Mouse (Mus musculus) intestine, embryonic 14.5 days (tissue): ENCODE data around the gene Faap20. TPM values are rescaled to one million over a fixed set of nuclear protein-coding genes. Genes with fewer than 3 reads are reported as not detected.
"Not testable (repeated sequence)": the region's sequence is repeated elsewhere in the genome, so short reads cannot be mapped to it uniquely, and the experiment has no call there.

ENCODE experiments used
- ATAC-seq: fragments of 200-750 bp; cut with Nextera tagmentation; replicated peaks from 2 replicates; pipeline ENCODE4 v1.8.0; 2017; ENCODE audit warnings: low read depth, moderate number of reproducible peaks, moderate TSS enrichment, moderate library complexity; ENCODE audit not compliant: low FRiP score, low TSS enrichment
- DNase-seq: peaks from one replicate; pipeline ENCODE4 v3.0.0-alpha.2; 2018; ENCODE audit warnings: low spot score
- H3K27ac ChIP-seq: fragments of 300-500 bp; sonication (generic); 2 replicates; pipeline ENCODE4 v1.5.1; 2014; ENCODE audit warnings: low read depth, mild to moderate bottlenecking, control low read depth
- H3K27me3 ChIP-seq: fragments of 300-500 bp; sonication (generic); replicated peaks from 2 replicates; pipeline ENCODE4 v1.6.1; 2014; ENCODE audit warnings: low read length, control low read depth; ENCODE audit not compliant: control insufficient read depth, insufficient read depth
- H3K36me3 ChIP-seq: fragments of 300-500 bp; sonication (generic); 2 replicates; pipeline ENCODE4 v1.6.1; 2014; ENCODE audit warnings: low read length, control low read depth; ENCODE audit not compliant: control insufficient read depth, insufficient read depth
- H3K4me1 ChIP-seq: fragments of 300-500 bp; sonication (generic); replicated peaks from 2 replicates; pipeline ENCODE4 v1.6.1; 2014; ENCODE audit warnings: low read length, control low read depth, mixed read lengths; ENCODE audit not compliant: control insufficient read depth, insufficient read depth
- H3K4me2 ChIP-seq: fragments of 300-500 bp; sonication (generic); 2 replicates; pipeline ENCODE4 v1.6.1; 2014; ENCODE audit warnings: low read length
- H3K4me3 ChIP-seq: fragments of 300-500 bp; sonication (generic); 2 replicates; pipeline ENCODE4 v1.5.1; 2014; ENCODE audit warnings: low read depth, low read length, control low read depth, mixed read lengths
- H3K9ac ChIP-seq: fragments of 300-500 bp; sonication (generic); 2 replicates; pipeline ENCODE4 v1.6.1; 2014; ENCODE audit warnings: mild to moderate bottlenecking, low read length
- H3K9me3 ChIP-seq: fragments of 300-500 bp; sonication (generic); 2 replicates; pipeline ENCODE4 v1.6.1; 2016; ENCODE audit warnings: low read length, control low read depth; ENCODE audit not compliant: control insufficient read depth
- WGBS: fragments of 180-500 bp; shearing (Covaris S2); extraction: QIAGEN DNeasy Blood & Tissue Kit; methylation state at CpG from one replicate; pipeline ENCODE4 v1.1.7; 2014; 5-methylcytosine and 5-hydroxymethylcytosine counted together
- polyA plus RNA-seq: library from polyadenylated mRNA; unstranded; fragments of >200 nt; fragmentation: Nextera tagmentation; extraction: Ambion mirVana; gene quantifications from 2 replicates; pipeline ENCODE4 v1.2.1, GENCODE M21; 2014

Faap20 gene
- polyA plus RNA-seq, 1 experiment from 2014 or later, result 81.2 TPM

DNA sequence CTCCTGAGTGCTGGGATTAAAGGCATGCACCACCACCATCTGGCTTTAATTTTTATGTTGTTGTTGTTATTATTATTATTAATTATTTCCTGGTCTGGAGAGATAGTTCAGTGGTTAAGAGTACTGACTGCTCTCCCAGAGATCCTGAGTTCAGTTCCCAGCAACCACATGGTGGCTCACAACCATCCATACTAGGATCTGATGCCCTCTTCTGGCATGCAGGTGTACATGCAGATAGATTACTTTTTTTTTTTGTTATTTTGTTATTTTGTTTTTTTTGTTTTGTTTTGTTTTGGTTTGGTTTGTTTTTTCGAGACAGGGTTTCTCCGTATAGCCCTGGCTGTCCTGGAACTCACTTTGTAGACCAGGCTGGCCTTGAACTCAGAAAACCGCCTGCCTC, 1.5 kb upstream of the Faap20 start:
- H3K27ac ChIP-seq, DNase-seq, H3K4me3 ChIP-seq, H3K27me3 ChIP-seq, H3K9me3 ChIP-seq, ATAC-seq, H3K4me2 ChIP-seq, H3K36me3 ChIP-seq, H3K9ac ChIP-seq: not testable (repeated sequence)
- H3K4me1 ChIP-seq, result peaks cover 14% of the 10 kb centered on the region
- WGBS, result 97% methylated on average over 3 of the region's 3 CpGs

DNA sequence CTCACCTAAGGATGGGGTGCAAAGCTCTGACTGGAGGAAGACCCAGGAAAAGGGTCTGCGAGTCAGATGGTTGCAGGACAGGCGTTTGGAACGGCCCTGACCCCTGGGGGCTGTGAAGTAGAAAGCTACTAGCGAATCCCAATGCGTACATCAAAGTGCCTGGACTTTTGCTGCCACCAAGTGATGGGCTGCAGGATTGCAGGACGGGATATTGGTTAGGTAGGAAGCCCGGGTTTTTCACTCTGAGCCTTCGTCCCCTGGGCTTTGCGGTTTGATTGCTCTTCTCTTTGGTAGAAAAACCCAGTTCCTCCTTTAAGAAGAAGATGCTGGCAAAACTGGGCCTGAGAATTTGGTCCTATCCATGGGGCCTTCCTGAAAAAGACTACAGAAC, 350 bp upstream of the Faap20 start:
- WGBS, result 0% methylated on average over 9 of the region's 9 CpGs

DNA sequence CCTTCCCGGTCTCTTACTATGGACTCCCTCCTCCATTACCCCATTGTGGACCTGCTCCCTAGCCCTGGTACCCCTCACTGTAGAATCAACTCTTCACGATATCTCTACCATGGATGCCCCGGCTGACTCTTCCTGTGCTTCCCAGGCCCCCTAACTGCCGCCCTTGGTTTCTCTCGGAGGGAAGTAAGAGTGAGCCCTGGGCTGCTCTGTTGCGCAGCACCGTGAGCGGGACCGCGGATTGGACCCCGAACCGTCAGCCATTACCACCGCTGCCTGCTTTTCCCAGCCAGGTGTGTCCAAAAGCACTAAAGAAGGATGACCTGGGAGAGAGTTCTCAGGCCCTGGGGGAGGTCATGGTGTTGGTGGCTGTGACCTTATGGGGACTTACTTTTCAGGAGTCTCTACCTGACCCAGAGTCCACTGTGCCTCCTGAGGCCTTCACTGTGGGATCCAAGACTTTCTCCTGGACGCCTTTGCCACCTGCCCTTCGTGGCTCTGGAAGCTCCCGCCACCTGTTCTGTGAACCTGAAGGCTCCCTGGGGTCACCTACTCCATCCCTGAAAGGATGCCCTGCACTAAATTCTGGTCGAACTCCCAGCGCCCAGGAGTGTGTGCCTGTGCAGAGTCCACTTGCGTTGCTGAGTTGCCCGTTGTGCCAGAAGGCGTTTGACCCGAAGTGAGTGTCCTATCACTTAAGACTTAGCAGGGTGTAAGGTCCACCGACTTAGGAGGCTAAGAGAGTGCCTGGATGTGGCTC, 937 bp downstream of the Faap20 start:
- peak; percentile 26 for ATAC-seq
- peak overlapping the region; percentile 67 for H3K4me2 ChIP-seq
- H3K9me3 ChIP-seq, result 0 out of 2 replicates have a peak, but pooled peaks cover 3% of the 10 kb centered on the region
- peaks cover 14% of the 10 kb centered on the region for H3K4me1 ChIP-seq
- peak; percentile 63 for DNase-seq
- peak overlapping the region; percentile 56 for H3K4me3 ChIP-seq
- no peaks in the 10 kb centered on the region for H3K27me3 ChIP-seq
- WGBS, result 6% methylated on average over 23 of the region's 23 CpGs
- peak overlapping the region; percentile 98 for H3K27ac ChIP-seq
- H3K36me3 ChIP-seq, result 0 out of 2 replicates have a peak, but pooled peaks cover 5% of the 10 kb centered on the region
- H3K9ac ChIP-seq, result peak overlapping the region; percentile 59

More for the DNA sequence above, 350 bp upstream of the Faap20 start:
- Histone ChIP-seq H3K36me3 (0 out of 2 replicates have a peak, but pooled peaks cover 4% of the 10 kb centered on the region), H3K4me1 (peaks cover 14% of the 10 kb centered on the region), H3K27me3 (no peaks in the 10 kb centered on the region), H3K4me3 (peak overlapping the region; percentile 56), H3K4me2 (peak overlapping the region; percentile 67), H3K27ac (peak overlapping the region; percentile 98), H3K9ac (peak overlapping the region; percentile 59), H3K9me3 (0 out of 2 replicates have a peak, but pooled peaks cover 3% of the 10 kb centered on the region)
- peak; percentile 67 for ATAC-seq
- DNase-seq, result peak; percentile 99

DNA sequence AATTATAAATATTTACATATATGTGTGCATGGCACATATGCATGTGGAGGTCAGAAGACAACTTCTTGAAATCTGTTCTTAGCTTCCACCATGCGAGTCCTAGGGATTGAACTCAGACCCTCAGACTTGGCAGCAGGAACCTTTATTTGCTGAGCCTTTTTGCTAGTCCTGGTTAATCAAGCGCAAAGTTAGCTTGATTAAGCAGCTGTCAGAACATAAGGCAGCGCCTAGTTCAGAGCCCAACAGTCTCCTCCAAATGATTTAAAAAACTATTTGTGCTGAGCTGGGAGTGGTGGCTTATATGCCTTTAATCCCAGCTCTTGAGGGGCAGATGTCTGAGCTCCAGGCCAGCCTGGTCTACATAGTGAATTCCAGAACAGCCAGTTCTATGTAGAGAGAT, 1.5 kb downstream of the Faap20 start:
- peak overlapping the region; percentile 56 for H3K4me3 ChIP-seq
- WGBS, result 47% methylated on average over 3 of the region's 3 CpGs
- peaks cover 14% of the 10 kb centered on the region for H3K4me1 ChIP-seq
- H3K9me3 ChIP-seq, result 0 out of 2 replicates have a peak, but pooled peaks cover 3% of the 10 kb centered on the region
- no peak overlapping the region; the same call in 1 of the 2 replicates for H3K9ac ChIP-seq
- ATAC-seq, result no peak
- H3K4me2 ChIP-seq, result peak overlapping the region; percentile 67
- no peak for DNase-seq
- 0 out of 2 replicates have a peak overlapping the region, but pooled peaks have one; percentile 98 for H3K27ac ChIP-seq
- H3K27me3 ChIP-seq, result no peaks in the 10 kb centered on the region
- peaks cover 10% of the 10 kb centered on the region for H3K36me3 ChIP-seq

DNA sequence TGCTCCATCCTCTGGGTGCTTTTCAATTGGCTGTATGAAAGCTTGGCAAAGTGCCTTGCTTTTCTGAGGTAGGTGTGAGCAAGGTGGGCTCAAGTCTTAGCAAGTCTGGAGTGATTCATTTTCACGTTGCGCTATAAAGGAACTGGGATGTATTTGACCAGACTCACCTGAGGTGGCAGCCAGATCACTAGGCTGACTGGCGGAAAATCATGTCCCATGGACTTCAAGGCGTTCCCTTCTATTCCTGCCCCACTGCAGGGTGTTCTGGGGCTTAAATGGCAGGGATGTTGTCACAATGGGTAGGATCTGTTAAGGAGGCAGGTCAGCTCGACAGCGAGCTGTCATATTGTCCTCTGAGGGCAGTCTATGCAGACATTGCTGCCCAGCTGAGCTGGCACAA, 2.7 kb downstream of the Faap20 start:
- DNase-seq (no peak), ATAC-seq (no peak)
- Histone ChIP-seq H3K9me3 (0 out of 2 replicates have a peak, but pooled peaks cover 3% of the 10 kb centered on the region), H3K4me2 (no peak overlapping the region), H3K4me3 (no peak overlapping the region), H3K9ac (no peak overlapping the region), H3K4me1 (peaks cover 14% of the 10 kb centered on the region), H3K27me3 (no peaks in the 10 kb centered on the region), H3K36me3 (peaks cover 13% of the 10 kb centered on the region), H3K27ac (no peak overlapping the region)
- 90% methylated on average over 6 of the region's 6 CpGs for WGBS

DNA sequence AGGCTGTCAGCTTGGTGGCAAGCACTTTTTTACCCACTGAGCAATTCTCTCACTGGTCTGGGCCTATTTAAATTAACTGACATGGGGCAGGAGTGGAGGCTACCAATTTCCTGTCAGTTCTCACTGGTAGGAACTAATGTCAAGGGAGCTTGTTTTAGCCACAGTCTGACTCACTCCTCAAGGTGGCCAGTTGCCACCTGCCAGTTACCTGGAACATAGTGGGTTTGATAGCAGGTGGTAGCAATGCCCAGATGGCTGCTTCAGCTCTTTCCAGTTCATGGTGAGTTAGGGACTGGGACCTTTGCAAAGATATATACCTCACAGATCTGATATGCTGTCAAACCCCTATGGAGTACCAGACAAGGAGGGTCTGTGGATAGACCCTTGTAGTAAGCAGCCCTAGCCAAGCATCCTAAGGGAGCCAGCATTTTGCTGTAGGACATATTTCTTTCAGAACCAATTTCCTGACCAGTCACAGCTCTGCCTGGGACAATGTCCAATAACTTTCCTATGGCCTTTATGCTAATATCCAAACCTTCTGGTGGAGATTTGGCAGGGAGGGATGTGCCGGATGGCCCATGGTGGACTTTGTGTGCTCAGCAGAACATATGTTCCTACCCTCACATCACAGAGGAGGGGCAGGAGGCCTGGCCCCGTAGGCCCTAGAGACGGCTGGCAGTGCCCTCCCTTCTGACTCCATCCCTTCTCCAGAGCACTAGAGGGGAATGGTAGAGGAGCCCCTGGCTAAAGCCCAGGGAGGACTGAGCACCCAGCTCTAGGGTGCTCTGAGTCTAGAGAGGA, 15.1 kb downstream of the Faap20 start:
- peaks cover 17% of the 10 kb centered on the region for H3K4me1 ChIP-seq
- H3K9me3 ChIP-seq, result no peaks in the 10 kb centered on the region
- no peak overlapping the region for H3K27ac ChIP-seq
- ATAC-seq, result no peak
- H3K36me3 ChIP-seq, result no peaks in the 10 kb centered on the region
- no peak overlapping the region for H3K9ac ChIP-seq
- no peaks in the 10 kb centered on the region for H3K27me3 ChIP-seq
- no peak overlapping the region for H3K4me2 ChIP-seq
- 83% methylated on average over 3 of the region's 3 CpGs for WGBS
- DNase-seq, result no peak
- no peak overlapping the region for H3K4me3 ChIP-seq

DNA sequence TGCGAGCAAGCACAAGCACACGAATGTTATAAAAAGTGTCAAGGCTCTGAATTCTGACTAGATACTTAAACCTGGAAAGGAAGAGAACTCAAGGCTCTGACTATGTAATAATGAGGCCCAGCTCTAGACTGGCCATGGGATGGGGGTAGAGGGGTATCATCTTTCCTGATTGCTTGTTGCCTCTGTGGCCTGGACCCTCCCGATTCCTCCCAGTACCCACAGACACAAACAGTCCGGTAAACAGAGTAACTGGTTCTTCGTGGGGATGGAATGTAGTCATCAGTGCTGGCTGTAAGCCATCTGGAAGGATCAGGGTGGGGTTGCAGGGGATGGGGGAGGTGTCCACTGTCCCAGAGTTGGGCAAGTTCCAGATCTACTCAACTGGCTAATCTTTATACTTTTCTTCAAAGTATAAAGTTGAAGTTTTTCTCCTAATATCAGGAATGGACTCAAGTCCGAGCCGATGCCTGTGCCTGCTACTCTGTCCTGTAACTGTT, 17.5 kb downstream of the Faap20 start:
- no peaks in the 10 kb centered on the region for H3K27me3 ChIP-seq
- H3K4me3 ChIP-seq, result no peak overlapping the region
- no peaks in the 10 kb centered on the region for H3K9me3 ChIP-seq
- DNase-seq (no peak), ATAC-seq (no peak)
- H3K4me1 ChIP-seq, result peaks cover 17% of the 10 kb centered on the region
- H3K27ac ChIP-seq, result peak overlapping the region; percentile 24
- WGBS, result 46% methylated on average over 7 of the region's 7 CpGs
- H3K9ac ChIP-seq, result no peak overlapping the region
- no peak overlapping the region for H3K4me2 ChIP-seq
- H3K36me3 ChIP-seq, result no peaks in the 10 kb centered on the region

DNA sequence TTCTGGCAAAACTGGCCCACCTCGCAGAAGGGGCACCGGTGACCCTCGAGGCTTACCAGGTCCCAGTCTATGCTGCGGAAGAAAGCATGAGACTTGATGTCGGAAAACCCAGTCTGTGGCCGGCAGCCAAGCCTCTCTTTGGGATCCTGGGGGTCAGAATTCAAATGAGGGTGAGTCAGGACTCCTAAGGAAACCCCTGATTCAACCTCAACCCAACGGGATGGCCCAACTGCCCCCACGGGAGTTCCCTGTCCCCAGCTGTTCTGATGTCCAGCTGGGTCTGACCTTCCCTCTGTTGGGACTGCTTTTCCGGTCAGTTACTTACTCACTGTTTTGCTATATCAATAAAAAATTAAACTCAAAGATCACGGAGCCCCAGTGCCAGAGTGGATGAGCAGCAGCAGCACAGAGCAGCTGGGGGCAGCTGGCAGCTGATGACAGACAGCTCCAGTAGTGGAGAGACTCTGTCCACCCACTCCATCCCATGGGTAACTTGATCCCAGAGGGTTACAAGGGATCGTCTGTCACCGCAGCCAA, 18.1 kb downstream of the Faap20 start:
- H3K9me3 ChIP-seq, result no peaks in the 10 kb centered on the region
- no peak overlapping the region; the same call in 1 of the 2 replicates for H3K4me2 ChIP-seq
- no peak overlapping the region for H3K9ac ChIP-seq
- no peaks in the 10 kb centered on the region for H3K27me3 ChIP-seq
- WGBS, result 45% methylated on average over 12 of the region's 12 CpGs
- peaks cover 17% of the 10 kb centered on the region for H3K4me1 ChIP-seq
- peak overlapping the region; percentile 24 for H3K27ac ChIP-seq
- no peak overlapping the region for H3K4me3 ChIP-seq
- DNase-seq (peak; percentile 58), ATAC-seq (no peak)
- H3K36me3 ChIP-seq, result no peaks in the 10 kb centered on the region
